Mouse (Mus musculus) stomach, postnatal 0 days (tissue): ENCODE data around the gene Map3k19. TPM values are rescaled to one million over a fixed set of nuclear protein-coding genes. Genes with fewer than 3 reads are reported as not detected.

Experiments used
- ATAC-seq: fragments of 200-750 bp; cut with Nextera tagmentation; 2 replicates; pipeline ENCODE4 v1.8.0; 2017; ENCODE audit not compliant: low FRiP score, low TSS enrichment
- DNase-seq: peaks from one replicate; pipeline ENCODE4 v3.0.0-alpha.2; 2016; ENCODE audit warnings: low spot score
- H3K27ac ChIP-seq: fragments of 300-500 bp; sonication (generic); replicated peaks from 2 replicates; pipeline ENCODE4 v1.5.1; 2014; ENCODE audit warnings: mild to moderate bottlenecking, control low read depth
- H3K27me3 ChIP-seq: fragments of 300-500 bp; sonication (generic); 2 replicates; pipeline ENCODE4 v1.6.1; 2014; ENCODE audit warnings: low read length; ENCODE audit not compliant: control insufficient read depth, insufficient read depth
- H3K36me3 ChIP-seq: fragments of 300-500 bp; sonication (generic); 2 replicates; pipeline ENCODE4 v1.6.1; 2014; ENCODE audit warnings: low read length, mixed read lengths; ENCODE audit not compliant: control insufficient read depth, insufficient read depth
- H3K4me1 ChIP-seq: fragments of 300-500 bp; sonication (generic); replicated peaks from 2 replicates; pipeline ENCODE4 v1.6.1; 2014; ENCODE audit warnings: antibody characterized with exemption; ENCODE audit not compliant: control insufficient read depth, insufficient read depth
- H3K4me2 ChIP-seq: fragments of 300-500 bp; sonication (generic); replicated peaks from 2 replicates; pipeline ENCODE4 v1.6.1; 2014; ENCODE audit warnings: low read depth, mild to moderate bottlenecking, control low read depth, moderate library complexity
- H3K4me3 ChIP-seq: fragments of 300-500 bp; sonication (generic); 2 replicates; pipeline ENCODE4 v1.5.1; 2014; ENCODE audit warnings: low read depth, low read length, control low read depth
- H3K9ac ChIP-seq: fragments of 300-500 bp; sonication (generic); 2 replicates; pipeline ENCODE4 v1.6.1; 2014; ENCODE audit warnings: mild to moderate bottlenecking, low read length, control low read depth, mixed read lengths
- H3K9me3 ChIP-seq: fragments of 300-500 bp; sonication (generic); 2 replicates; pipeline ENCODE4 v1.6.1; 2016; ENCODE audit warnings: low read length; ENCODE audit not compliant: control insufficient read depth
- CTCF ChIP-seq: IDR thresholded peaks from 2 replicates; pipeline ENCODE4 v1.5.1; 2016; ENCODE audit warnings: antibody characterized with exemption, low read depth, mild to moderate bottlenecking, moderate library complexity
- EP300 ChIP-seq: optimal IDR thresholded peaks from 2 replicates; pipeline ENCODE3; 2016; ENCODE audit warnings: antibody characterized with exemption
- WGBS: fragments of 180-500 bp; shearing (Covaris S2); extraction: QIAGEN DNeasy Blood & Tissue Kit; methylation state at CpG from one replicate; pipeline ENCODE4 v1.1.7; 2014; 5-methylcytosine and 5-hydroxymethylcytosine counted together
- polyA plus RNA-seq: library from polyadenylated mRNA; unstranded; fragments of >200 nt; fragmentation: Nextera tagmentation; extraction: Ambion mirVana; gene quantifications from 2 replicates; pipeline ENCODE4 v1.2.1, GENCODE M21; 2015

Gene Map3k19
- polyA plus RNA-seq, 1 experiment from 2014 or later: not detected

- Histone ChIP-seq H3K4me1 (no peaks in the 10 kb centered on the region), H3K9ac (no peak overlapping the region), H3K4me2 (no peak overlapping the region), H3K36me3 (no peaks in the 10 kb centered on the region), H3K4me3 (no peak overlapping the region), H3K27me3 (no peaks in the 10 kb centered on the region), H3K27ac (no peak overlapping the region), H3K9me3 (no peaks in the 10 kb centered on the region)
- TF ChIP-seq EP300 (no peak), CTCF (no peak)
- no peak; the same call in 1 of the 2 replicates for ATAC-seq
- WGBS: 64% methylated on average over 1 of the region's 1 CpGs
- DNase-seq: no peak
Observed at GRCm38 (mm10) chr1:127793459-127793858, 61.4 kb downstream of the Map3k19 start.

- 82% methylated on average over 6 of the region's 6 CpGs for WGBS
- no peaks in the 10 kb centered on the region for H3K9me3 ChIP-seq
- ATAC-seq: no peak
Observed at GRCm38 (mm10) chr1:127788943-127789342, 65.9 kb downstream of the Map3k19 start.

GRCm38 (mm10) chr1:127785882-127786281 is 68.9 kb downstream of the Map3k19 start:
- ATAC-seq: no peak
- Histone ChIP-seq H3K9ac (no peak overlapping the region), H3K4me2 (no peak overlapping the region), H3K4me1 (no peaks in the 10 kb centered on the region), H3K4me3 (no peak overlapping the region), H3K27ac (no peak overlapping the region), H3K9me3 (no peaks in the 10 kb centered on the region), H3K36me3 (peaks cover 4% of the 10 kb centered on the region; the same call in 1 of the 2 replicates), H3K27me3 (no peaks in the 10 kb centered on the region)
- 48% methylated on average over 1 of the region's 1 CpGs for WGBS
- TF ChIP-seq CTCF (no peak), EP300 (no peak)
- DNase-seq: no peak

More at GRCm38 (mm10) chr1:127788943-127789342, 65.9 kb downstream of the Map3k19 start:
- Histone ChIP-seq H3K9ac (no peak overlapping the region), H3K4me1 (no peaks in the 10 kb centered on the region), H3K4me3 (no peak overlapping the region), H3K27me3 (no peaks in the 10 kb centered on the region), H3K27ac (no peak overlapping the region), H3K4me2 (no peak overlapping the region), H3K36me3 (peaks cover 1% of the 10 kb centered on the region; the same call in 1 of the 2 replicates)
- no peak for DNase-seq
- TF ChIP-seq CTCF (no peak), EP300 (no peak)

- H3K36me3 ChIP-seq: peaks cover 4% of the 10 kb centered on the region; the same call in 1 of the 2 replicates
- no peaks in the 10 kb centered on the region for H3K9me3 ChIP-seq
- H3K4me3 ChIP-seq: no peak overlapping the region
- no peak for TF ChIP-seq CTCF
- no peak for TF ChIP-seq EP300
- H3K27ac ChIP-seq: 0 out of 2 replicates have a peak overlapping the region, but pooled peaks have one; percentile 2
- H3K27me3 ChIP-seq: no peaks in the 10 kb centered on the region
- no peaks in the 10 kb centered on the region for H3K4me1 ChIP-seq
- DNase-seq: no peak
- no peak overlapping the region for H3K4me2 ChIP-seq
- ATAC-seq: no peak
- no peak overlapping the region for H3K9ac ChIP-seq
Observed at GRCm38 (mm10) chr1:127783862-127784261, 71.0 kb downstream of the Map3k19 start.

- WGBS: 67% methylated on average over 2 of the region's 2 CpGs
- no peaks in the 10 kb centered on the region for H3K9me3 ChIP-seq
- no peak overlapping the region for H3K27ac ChIP-seq
- H3K4me3 ChIP-seq: no peak overlapping the region
- H3K4me1 ChIP-seq: 0 out of 2 replicates have a peak, but pooled peaks cover 2% of the 10 kb centered on the region
- TF ChIP-seq CTCF (no peak), EP300 (no peak)
- H3K4me2 ChIP-seq: no peak overlapping the region
- ATAC-seq (no peak), DNase-seq (no peak)
- no peaks in the 10 kb centered on the region for H3K27me3 ChIP-seq
- H3K36me3 ChIP-seq: peaks cover 4% of the 10 kb centered on the region; the same call in 1 of the 2 replicates
- H3K9ac ChIP-seq: no peak overlapping the region
Observed at GRCm38 (mm10) chr1:127780849-127781248, 74.0 kb downstream of the Map3k19 start.

- 0 out of 2 replicates have a peak, but pooled peaks cover 2% of the 10 kb centered on the region for H3K4me1 ChIP-seq
- 25% methylated on average over 3 of the region's 3 CpGs for WGBS
- no peaks in the 10 kb centered on the region for H3K9me3 ChIP-seq
- ATAC-seq (no peak), DNase-seq (no peak)
- peaks cover 4% of the 10 kb centered on the region; the same call in 1 of the 2 replicates for H3K36me3 ChIP-seq
- TF ChIP-seq EP300 (no peak), CTCF (no peak)
- H3K27me3 ChIP-seq: no peaks in the 10 kb centered on the region
- H3K27ac ChIP-seq: no peak overlapping the region
- no peak overlapping the region for H3K4me3 ChIP-seq
- H3K4me2 ChIP-seq: no peak overlapping the region
- H3K9ac ChIP-seq: no peak overlapping the region
Observed at GRCm38 (mm10) chr1:127780142-127780541, 74.7 kb downstream of the Map3k19 start.
